Mouse (Mus musculus) ovary, postnatal 36 days (tissue): ENCODE measurements at regions not wholly inside any gene's neighbourhood (a gene's known extent, or its start where the extent isn't known, plus 50 kb on each side); places are given as distances from the start of the nearest gene placed in this dataset.
A peak's percentile ranks its signal among the peaks of the same experiment; 100 is the strongest.

Experiments
- DNase-seq: peaks from one replicate; pipeline ENCODE4 v3.0.0; 2022; ENCODE audit warnings: low spot score, mixed read lengths

DNA sequence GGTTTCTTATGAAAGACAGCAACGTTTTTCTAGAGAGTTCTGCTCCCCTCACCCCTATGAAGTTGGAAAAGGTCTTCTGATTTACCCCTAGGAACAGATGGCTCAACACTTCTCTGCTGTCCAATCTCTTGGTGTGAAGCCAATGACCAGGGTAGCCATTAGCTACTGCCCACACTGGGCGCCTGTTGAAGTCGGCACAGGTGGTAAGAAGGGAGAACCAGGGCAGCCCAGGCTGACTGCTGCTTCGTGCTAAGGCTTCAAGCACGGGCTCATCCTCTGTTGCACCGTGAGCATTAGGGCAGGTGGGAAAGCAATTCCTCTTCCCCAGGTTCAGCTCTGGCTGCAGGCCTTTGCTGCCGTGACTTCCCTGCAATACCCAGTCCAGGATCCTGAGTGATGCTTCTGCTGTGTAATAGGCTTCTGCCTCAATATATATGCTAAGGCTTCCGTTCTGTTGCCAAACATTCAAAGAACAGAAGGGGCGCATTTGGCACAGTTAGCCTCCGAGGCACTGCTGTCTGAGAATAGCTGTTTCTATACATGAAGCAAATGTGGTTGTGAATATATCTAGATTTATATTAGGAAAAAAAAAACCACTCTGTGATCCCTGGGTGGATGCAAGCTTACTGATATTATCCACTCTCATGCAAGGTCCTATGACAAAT is 76.4 kb upstream of the Atp5g3 start:
- no peak for DNase-seq

DNA sequence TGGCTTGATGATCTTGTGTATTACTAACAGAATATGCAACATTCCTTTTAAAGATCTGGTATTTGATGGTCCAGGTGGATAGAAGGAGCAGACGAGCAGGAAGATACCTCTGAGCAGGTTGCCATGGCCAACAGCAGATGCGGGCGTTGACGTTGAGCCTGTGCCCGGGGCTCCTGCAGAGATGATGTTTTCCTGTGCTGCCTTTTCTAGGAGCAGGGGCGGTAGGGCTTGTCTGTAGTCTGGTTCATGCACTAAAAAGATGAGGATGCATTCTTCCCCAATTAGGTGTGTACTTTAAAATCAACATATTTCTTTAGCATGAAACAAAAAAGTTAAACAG is 74.8 kb upstream of the Atp5g3 start:
- no peak for DNase-seq

DNA sequence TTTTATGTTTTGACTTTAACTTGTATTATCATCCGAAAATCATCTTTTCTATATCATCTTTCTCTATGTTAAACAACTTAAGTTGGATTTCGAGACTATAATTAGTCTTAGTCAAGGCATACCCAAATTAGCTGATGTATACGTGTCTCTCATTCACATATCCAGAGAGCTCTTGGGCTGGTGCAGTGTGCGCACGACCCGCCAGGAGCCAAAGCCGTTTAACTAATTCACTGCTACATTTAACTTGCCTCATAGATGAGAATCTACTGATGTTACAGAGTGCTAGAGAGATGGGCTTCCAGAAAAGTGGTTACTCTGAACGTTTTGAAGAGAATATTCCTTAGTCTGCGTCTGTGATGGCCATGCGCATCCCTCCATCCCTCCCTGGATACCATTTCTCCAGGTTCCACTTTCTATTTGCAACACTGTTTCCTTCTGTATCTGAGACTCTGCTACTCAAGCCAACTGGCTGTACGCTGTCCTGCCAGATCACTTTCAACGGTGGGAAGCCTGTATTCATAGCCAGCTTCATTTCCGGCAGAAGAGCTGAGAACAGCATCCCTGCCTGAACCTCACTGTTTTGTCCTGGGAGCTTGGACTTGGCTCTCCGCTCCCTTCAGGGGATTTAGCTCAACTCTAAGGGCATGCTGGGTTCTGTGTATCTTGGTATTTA is 74.2 kb upstream of the Atp5g3 start:
- no peak for DNase-seq

DNA sequence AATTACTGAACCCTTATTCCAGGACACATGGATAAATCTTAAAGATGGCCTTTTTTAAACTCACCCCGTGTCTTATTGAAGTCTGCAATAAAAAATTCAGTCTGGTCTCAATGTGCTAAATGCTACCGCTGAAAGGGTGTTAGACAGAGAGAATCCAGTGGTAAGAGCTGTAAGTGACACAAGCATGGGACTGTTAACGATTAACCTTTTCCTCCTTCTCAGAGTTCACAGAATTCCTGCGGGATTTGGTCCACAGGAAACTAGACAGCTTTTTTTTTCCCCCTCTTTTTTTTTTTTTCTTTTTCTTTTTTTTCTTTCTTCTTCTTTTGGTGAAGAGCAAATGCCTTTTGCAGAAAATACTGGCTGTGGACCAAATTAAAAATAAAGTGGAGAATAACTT is 72.0 kb upstream of the Atp5g3 start:
- DNase-seq, result no peak

DNA sequence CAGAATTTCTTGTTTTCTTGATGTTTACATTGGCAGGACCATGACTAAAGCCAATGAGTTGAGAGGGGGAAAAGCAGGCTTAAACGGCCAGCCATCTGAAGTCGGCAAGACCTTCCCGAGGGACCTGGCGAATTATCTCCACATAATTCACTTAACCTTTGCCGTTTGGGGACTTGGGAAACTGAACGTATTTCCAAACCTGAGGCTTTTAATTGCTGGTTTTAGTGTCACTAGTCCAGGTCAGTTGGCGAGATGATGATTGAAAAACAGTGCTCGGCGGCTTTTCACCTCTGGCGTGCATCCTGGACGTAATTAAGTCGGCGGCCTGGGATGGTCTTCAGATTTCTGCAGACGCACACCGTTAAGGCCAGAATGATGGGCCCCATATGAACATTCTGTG is 66.9 kb upstream of the Atp5g3 start:
- no peak for DNase-seq

DNA sequence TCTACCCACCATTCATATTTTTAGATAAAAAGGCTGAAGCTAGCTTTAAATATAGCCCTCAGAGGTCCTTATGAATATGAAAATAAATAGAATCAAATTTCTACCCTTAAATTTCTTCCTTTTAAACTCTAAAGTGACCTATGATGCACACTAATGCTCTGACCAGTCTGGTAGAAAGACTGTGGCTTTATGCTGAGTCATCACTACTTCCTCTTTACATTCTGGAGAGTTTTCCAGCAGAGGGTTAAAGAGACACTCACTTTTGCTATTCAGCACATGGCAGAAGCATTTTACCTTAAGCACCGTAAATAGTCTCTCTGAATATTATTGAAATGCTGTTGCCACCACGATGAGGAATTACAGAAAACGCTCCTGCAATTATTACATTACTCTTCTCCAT is 62.6 kb upstream of the Atp5g3 start:
- DNase-seq, result no peak

DNA sequence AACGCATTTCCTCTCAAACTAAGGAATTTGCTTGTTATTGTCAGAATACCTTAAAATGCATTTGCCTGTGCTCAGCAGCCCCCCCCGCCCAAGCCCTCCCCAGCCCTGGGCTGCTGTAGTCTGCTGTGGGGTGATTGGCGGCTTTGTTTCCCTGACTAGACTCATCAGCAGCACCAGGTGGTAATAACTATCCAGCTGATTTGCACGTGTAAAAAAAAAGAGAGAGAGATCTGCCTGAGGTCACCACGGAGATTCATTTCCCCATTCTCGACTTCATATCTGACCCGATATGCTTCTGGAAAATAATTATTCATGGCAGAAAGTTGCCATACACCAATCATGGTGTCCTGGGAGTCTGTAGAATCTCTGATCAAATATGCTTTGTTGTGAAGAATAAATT is 56.5 kb upstream of the Atp5g3 start:
- DNase-seq, result no peak

DNA sequence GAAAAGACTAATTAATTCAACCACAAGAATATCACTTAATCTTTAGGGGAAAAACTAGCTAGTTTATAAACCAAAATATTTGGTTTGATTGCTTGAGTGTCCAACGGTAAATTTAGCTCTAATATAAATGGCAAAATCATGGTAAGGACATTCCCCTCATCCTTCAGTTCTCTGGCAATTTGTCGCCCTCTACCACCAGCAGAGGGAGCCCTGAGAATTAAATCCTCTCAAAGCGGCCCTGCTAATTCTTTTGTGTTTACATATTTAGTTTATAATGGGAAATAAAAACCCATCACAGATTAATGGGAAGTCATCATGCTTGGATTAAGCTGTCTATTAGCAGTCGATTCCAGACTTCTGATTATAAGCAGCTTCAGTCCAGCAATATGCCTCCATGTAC is 54.5 kb upstream of the Atp5g3 start:
- DNase-seq, result peak; percentile 17
